Mouse (Mus musculus) stomach, postnatal 0 days (tissue): ENCODE data around the gene Gm43738.

Source experiments
- CTCF ChIP-seq: IDR thresholded peaks from 2 replicates; pipeline ENCODE4 v1.5.1; 2016; ENCODE audit warnings: antibody characterized with exemption, low read depth, mild to moderate bottlenecking, moderate library complexity
- EP300 ChIP-seq: optimal IDR thresholded peaks from 2 replicates; pipeline ENCODE3; 2016; ENCODE audit warnings: antibody characterized with exemption

DNA sequence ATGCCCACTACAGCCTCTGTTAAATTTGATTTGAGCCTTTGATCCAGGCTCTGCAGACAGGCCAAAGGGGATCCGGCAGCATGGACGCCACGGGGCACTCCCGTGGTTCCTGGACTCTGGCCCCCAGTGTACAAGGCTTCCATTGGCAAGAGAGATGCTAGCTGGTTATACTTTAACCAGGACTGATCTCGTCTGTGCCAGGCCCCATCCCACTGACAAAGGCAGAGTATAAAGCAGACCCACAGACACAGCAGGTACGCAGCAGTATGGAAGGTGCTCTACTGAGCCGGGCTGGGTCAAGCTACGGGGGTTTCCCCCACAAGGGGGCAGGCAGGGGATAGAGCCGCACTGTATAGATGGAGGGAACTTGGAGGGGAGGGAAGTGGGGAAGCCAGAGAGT is 35.5 kb upstream of the Gm43738 start:
- peak; percentile 53 for TF ChIP-seq CTCF
- no peak for TF ChIP-seq EP300
